Mouse (Mus musculus): ENCODE measurements around the gene Ptpn23.
"Not testable (repeated sequence)": the region's sequence is repeated elsewhere in the genome, so short reads cannot be mapped to it uniquely, and the experiment has no call there.

Gene Ptpn23

GRCm38 (mm10) chr9:110408099-110408773 lies at the start of gene Ptpn23:
TSS of gene Ptpn23 (minus strand) at chr9:110408213.
- peak; percentile 96 for DNase-seq (ENCODE audit: low read depth, low spot score)

GRCm38 (mm10) chr9:110452523-110452922 lies 44.5 kb upstream of the Ptpn23 start:
- no peak for DNase-seq (ENCODE audit: low read depth, low spot score)

GRCm38 (mm10) chr9:110448857-110449617 lies 41.0 kb upstream of the Ptpn23 start:
- peak; percentile 74 for DNase-seq (ENCODE audit: low read depth, low spot score)

- no peak for DNase-seq (ENCODE audit: low read depth, low spot score)
These were observed 40.3 kb upstream of the Ptpn23 start for GRCm38 (mm10) chr9:110448356-110448755.

GRCm38 (mm10) chr9:110440559-110440958 lies 32.5 kb upstream of the Ptpn23 start:
- no peak for DNase-seq (ENCODE audit: low read depth, low spot score)

- no peak for DNase-seq (ENCODE audit: low read depth, low spot score)
These were observed 32.0 kb upstream of the Ptpn23 start for GRCm38 (mm10) chr9:110440049-110440448.

GRCm38 (mm10) chr9:110436041-110436440 lies 28.0 kb upstream of the Ptpn23 start:
- no peak for DNase-seq (ENCODE audit: low read depth, low spot score)

- DNase-seq (ENCODE audit: low read depth, low spot score), result no peak
These were observed 25.0 kb upstream of the Ptpn23 start for GRCm38 (mm10) chr9:110433045-110433444.

GRCm38 (mm10) chr9:110431241-110431640 lies 23.2 kb upstream of the Ptpn23 start:
- DNase-seq (ENCODE audit: low read depth, low spot score), result no peak

GRCm38 (mm10) chr9:110419511-110420112 lies 11.6 kb upstream of the Ptpn23 start, which contains the start of gene Ngp:
TSS of gene Ngp (plus strand) at chr9:110419747.
- DNase-seq (ENCODE audit: low read depth, low spot score), result no peak

- DNase-seq (ENCODE audit: low read depth, low spot score), result peak; percentile 24
These were observed 5.8 kb upstream of the Ptpn23 start for GRCm38 (mm10) chr9:110413785-110414184.

GRCm38 (mm10) chr9:110412926-110413325 lies 4.9 kb upstream of the Ptpn23 start:
- no peak for DNase-seq (ENCODE audit: low read depth, low spot score)

GRCm38 (mm10) chr9:110410908-110411887 lies 3.2 kb upstream of the Ptpn23 start:
- peak; percentile 65 for DNase-seq (ENCODE audit: low read depth, low spot score)

- peak; percentile 8 for DNase-seq (ENCODE audit: low read depth, low spot score)
These were observed 508 bp downstream of the Ptpn23 start for GRCm38 (mm10) chr9:110407311-110408098.

- not testable (repeated sequence) for DNase-seq (ENCODE audit: low read depth, low spot score)
These were observed 4.8 kb downstream of the Ptpn23 start for GRCm38 (mm10) chr9:110403240-110403639.

- no peak for DNase-seq (ENCODE audit: low read depth, low spot score)
These were observed 5.3 kb downstream of the Ptpn23 start for GRCm38 (mm10) chr9:110402731-110403130.

- no peak for DNase-seq (ENCODE audit: low read depth, low spot score)
These were observed 7.4 kb downstream of the Ptpn23 start for GRCm38 (mm10) chr9:110400650-110401049.

- no peak for DNase-seq (ENCODE audit: low read depth, low spot score)
These were observed 14.7 kb downstream of the Ptpn23 start for GRCm38 (mm10) chr9:110393295-110393694.

- DNase-seq (ENCODE audit: low read depth, low spot score), result no peak
These were observed 17.2 kb downstream of the Ptpn23 start for GRCm38 (mm10) chr9:110390843-110391242.

- no peak for DNase-seq (ENCODE audit: low read depth, low spot score)
These were observed 20.0 kb downstream of the Ptpn23 start for GRCm38 (mm10) chr9:110388011-110388410.
